Mouse (Mus musculus) limb, embryonic 11.5 days (tissue): ENCODE data around the gene Lrrc4b. TPM values are rescaled to one million over a fixed set of nuclear protein-coding genes. Genes with fewer than 3 reads are reported as not detected.

Experiments
- ATAC-seq: fragments of 200-750 bp; cut with Nextera tagmentation; 2 replicates; pipeline ENCODE4 v1.8.0; 2017; ENCODE audit warnings: low read depth; ENCODE audit not compliant: insufficient number of reproducible peaks, low FRiP score, low TSS enrichment
- DNase-seq: peaks from one replicate; pipeline ENCODE4 v3.0.0-alpha.2; 2015; ENCODE audit warnings: low spot score
- H3K27ac ChIP-seq: fragments of 300-500 bp; sonication (generic); replicated peaks from 2 replicates; pipeline ENCODE4 v1.5.1; 2014; ENCODE audit warnings: low read depth, mild to moderate bottlenecking, low read length
- H3K27me3 ChIP-seq: fragments of 300-500 bp; sonication (generic); 2 replicates; pipeline ENCODE4 v1.6.1; 2014; ENCODE audit warnings: mild to moderate bottlenecking, low read length, mixed read lengths; ENCODE audit not compliant: control insufficient read depth, insufficient read depth
- H3K36me3 ChIP-seq: fragments of 300-500 bp; sonication (generic); 2 replicates; pipeline ENCODE4 v1.6.1; 2014; ENCODE audit warnings: mild to moderate bottlenecking, low read length, moderate library complexity, mixed read lengths; ENCODE audit not compliant: control insufficient read depth, insufficient read depth
- H3K4me1 ChIP-seq: fragments of 300-500 bp; sonication (generic); 2 replicates; pipeline ENCODE4 v1.6.1; 2014; ENCODE audit warnings: low read length, mixed read lengths; ENCODE audit not compliant: control insufficient read depth, insufficient read depth
- H3K4me2 ChIP-seq: fragments of 300-500 bp; sonication (generic); 2 replicates; pipeline ENCODE4 v1.6.1; 2014; ENCODE audit warnings: low read depth, mild to moderate bottlenecking, moderate library complexity; ENCODE audit not compliant: severe bottlenecking
- H3K4me3 ChIP-seq: fragments of 300-500 bp; sonication (generic); 2 replicates; pipeline ENCODE4 v1.5.1; 2014; ENCODE audit warnings: low read depth, low read length
- H3K9ac ChIP-seq: fragments of 300-500 bp; sonication (generic); 2 replicates; pipeline ENCODE4 v1.6.1; 2014; ENCODE audit warnings: mild to moderate bottlenecking, low read length
- H3K9me3 ChIP-seq: fragments of 300-500 bp; sonication (generic); 2 replicates; pipeline ENCODE4 v1.6.1; 2016; ENCODE audit warnings: low read length; ENCODE audit not compliant: control insufficient read depth
- WGBS: fragments of 180-500 bp; shearing (Covaris S2); extraction: QIAGEN DNeasy Blood & Tissue Kit; methylation state at CpG from one replicate; pipeline ENCODE4 v1.1.7; 2014; 5-methylcytosine and 5-hydroxymethylcytosine counted together
- polyA plus RNA-seq: library from polyadenylated mRNA; unstranded; fragments of >200 nt; fragmentation: Nextera tagmentation; extraction: Ambion mirVana; gene quantifications from 2 replicates; pipeline ENCODE4 v1.2.1, GENCODE M21; 2014

Gene Lrrc4b
- polyA plus RNA-seq, 1 experiment from 2014 or later: 0.60 TPM

DNA sequence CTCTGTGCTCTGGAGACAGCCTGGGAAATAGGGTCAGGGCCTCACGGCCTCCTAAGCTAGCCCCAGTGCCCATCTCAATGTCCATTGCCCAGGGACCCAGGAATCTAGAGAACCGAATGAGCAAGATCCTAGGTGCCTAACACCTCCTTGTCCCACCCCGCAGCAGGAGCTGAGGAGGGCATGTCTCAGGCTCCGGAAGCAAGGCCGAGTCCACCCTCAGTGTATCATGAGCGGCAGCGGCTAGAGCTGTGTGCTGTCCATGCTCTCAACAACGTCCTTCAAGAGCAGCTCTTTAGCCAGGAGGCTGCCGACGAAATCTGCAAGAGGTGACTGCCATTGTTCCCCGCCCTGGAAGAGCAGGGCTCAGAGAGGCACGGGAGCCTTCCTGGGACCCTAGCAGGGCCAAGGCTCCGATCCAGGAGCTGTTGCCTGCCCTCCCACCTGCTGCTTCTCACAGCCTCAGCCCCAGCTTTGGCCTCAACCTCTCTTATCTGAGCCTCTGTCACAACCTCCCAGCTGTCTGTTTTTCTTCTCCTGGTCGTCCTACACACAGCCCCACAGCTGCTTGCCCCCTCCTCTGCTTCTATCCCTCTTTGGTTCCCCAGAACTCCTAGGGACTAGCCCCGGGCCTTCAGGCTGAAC, 39.9 kb downstream of the Lrrc4b start:
- H3K27ac ChIP-seq: no peak overlapping the region
- 73% methylated on average over 15 of the region's 15 CpGs for WGBS

DNA sequence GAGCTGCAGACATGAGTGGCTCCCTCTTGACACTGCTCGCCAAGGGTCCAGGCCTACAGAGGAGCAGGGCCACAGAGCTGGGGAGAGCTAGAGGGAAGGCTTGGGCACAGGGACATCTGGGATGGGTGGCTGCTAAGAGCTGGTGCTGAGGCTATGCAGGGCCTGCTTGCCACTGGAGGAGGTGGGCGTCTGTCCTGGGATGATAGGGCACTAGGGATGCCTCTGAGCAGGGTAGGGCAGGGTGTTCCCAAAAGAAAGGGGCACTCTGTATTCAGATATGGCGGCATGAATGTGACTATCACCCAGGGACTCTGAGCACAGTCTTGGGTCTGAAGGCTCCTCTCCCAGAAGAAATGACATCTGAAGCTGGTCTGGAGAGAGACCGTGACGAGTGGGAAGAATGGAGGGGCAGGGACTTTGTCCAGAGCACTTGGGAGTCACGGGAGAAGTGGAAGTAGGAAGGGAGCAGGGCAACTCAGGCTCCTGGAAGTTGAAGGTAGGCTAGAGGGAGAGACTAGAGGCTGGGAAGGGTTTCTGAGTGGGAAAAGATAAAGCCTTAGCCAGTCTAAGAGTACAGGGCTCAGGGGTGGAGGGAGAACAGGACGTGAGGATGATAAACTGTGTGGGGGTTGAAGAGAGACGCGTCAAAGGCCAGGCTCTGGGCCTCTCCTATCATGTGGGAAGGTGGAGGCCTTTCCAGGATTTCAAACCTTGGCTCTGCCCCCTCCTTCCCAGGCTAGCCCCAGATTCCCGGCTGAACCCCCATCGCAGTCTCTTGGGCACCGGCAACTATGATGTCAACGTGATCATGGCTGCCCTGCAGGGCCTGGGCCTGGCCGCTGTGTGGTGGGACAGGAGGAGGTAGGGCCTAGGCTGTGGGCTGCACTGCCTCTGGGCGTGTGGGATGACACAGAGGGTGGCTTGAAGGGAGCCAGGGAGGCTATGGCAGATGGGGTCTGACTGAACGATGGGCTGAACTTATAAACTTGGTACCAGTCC, 41.2 kb downstream of the Lrrc4b start:
- WGBS: 94% methylated on average over 16 of the region's 16 CpGs

More for the DNA sequence above, 39.9 kb downstream of the Lrrc4b start:
- DNase-seq: no peak
- Histone ChIP-seq H3K36me3 (no peaks in the 10 kb centered on the region), H3K4me2 (peak overlapping the region; percentile 64), H3K4me3 (peak overlapping the region; percentile 63), H3K9ac (peak overlapping the region; percentile 70; the same call in 1 of the 2 replicates), H3K4me1 (peaks cover 7% of the 10 kb centered on the region; the same call in 1 of the 2 replicates), H3K27me3 (peaks cover 5% of the 10 kb centered on the region), H3K9me3 (no peaks in the 10 kb centered on the region)
- ATAC-seq: no peak

DNA sequence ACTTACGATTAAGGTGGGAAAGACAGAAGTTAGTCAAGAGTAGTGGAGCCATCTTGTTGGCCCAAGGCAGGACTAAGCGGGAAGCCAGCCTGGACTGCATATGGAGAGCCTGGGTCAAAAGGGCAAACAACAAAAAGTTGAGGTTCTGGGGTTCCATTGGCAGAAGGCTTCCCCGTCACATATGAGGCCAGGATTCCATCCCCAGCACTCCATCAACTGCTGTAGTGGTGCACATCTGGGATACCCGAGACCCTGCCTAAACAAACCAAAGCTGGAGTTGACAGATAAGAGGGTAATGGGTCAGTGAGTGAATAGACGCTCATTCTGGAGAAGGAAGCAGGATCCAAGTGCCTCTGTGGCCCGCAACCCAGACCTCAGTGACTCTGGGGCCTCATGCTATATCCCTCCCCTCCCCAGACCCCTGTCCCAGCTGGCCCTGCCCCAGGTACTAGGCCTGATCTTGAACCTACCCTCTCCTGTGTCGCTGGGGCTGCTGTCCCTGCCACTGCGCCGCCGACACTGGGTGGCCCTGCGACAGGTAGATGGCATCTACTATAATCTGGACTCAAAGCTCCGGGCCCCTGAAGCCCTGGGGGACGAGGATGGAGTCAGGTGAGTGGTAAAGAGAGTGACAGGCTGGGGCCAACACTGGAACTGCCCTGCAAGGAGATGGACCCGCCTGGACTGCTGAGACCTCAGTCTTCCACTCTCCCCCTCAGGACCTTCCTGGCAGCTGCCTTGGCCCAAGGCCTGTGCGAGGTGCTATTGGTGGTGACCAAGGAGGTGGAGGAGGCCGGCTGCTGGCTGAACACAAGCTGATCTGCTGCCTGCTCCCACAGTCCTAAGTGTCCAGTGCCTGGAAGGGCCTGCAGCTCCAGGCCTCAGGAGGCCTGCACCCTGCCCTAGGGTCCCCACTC, 42.1 kb downstream of the Lrrc4b start:
- Histone ChIP-seq H3K4me2 (no peak overlapping the region), H3K27me3 (peaks cover 12% of the 10 kb centered on the region), H3K9ac (no peak overlapping the region), H3K4me3 (no peak overlapping the region), H3K4me1 (peaks cover 10% of the 10 kb centered on the region), H3K27ac (no peak overlapping the region), H3K36me3 (no peaks in the 10 kb centered on the region), H3K9me3 (no peaks in the 10 kb centered on the region)
- no peak for ATAC-seq
- DNase-seq: no peak
- WGBS: 80% methylated on average over 16 of the region's 16 CpGs

More for the DNA sequence above, 41.2 kb downstream of the Lrrc4b start:
- H3K4me2 ChIP-seq: no peak overlapping the region
- no peaks in the 10 kb centered on the region for H3K9me3 ChIP-seq
- H3K27ac ChIP-seq: no peak overlapping the region
- DNase-seq (no peak), ATAC-seq (no peak)
- H3K4me3 ChIP-seq: no peak overlapping the region
- no peaks in the 10 kb centered on the region for H3K36me3 ChIP-seq
- H3K9ac ChIP-seq: no peak overlapping the region
- peaks cover 4% of the 10 kb centered on the region for H3K27me3 ChIP-seq
- peaks cover 10% of the 10 kb centered on the region for H3K4me1 ChIP-seq

DNA sequence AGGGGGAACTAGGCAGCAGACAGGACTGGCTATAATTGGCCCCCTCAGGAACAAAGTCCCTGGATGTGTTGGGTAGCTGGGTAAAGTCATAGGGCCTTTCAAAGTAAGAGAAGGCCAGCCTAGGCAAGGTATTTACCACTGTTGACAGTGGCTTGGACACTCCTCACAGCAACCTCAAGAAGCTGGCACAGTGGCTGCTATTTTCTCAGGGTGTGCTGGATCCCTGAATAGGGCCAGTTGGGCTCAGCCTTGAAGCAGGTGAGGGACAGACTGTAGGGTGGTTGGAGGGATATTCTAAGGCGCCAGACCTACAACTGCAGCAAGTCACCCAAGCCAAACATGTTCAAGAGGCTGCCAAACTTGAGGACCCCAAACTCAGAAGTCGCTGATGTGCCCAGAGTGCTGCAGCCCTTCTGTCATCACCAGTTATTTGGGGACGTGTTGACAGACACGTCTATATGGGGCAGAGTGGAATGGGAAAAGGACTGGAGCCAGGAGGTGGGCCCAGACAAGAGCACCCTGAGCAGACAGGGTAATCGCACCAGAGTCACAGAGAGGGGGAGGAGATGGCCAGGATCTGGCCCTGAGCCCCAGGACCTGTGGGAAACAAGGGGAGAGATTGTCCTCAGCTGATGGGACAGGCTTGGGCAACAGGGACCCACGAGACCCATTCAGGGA, 43.2 kb downstream of the Lrrc4b start:
- no peak overlapping the region for H3K4me3 ChIP-seq
- no peak overlapping the region for H3K27ac ChIP-seq
- H3K4me2 ChIP-seq: no peak overlapping the region
- H3K27me3 ChIP-seq: peaks cover 12% of the 10 kb centered on the region
- no peak overlapping the region for H3K9ac ChIP-seq
- no peaks in the 10 kb centered on the region for H3K36me3 ChIP-seq
- ATAC-seq (no peak), DNase-seq (no peak)
- H3K4me1 ChIP-seq: peaks cover 10% of the 10 kb centered on the region
- 48% methylated on average over 6 of the region's 6 CpGs for WGBS
- no peaks in the 10 kb centered on the region for H3K9me3 ChIP-seq

- no peak for DNase-seq
- no peak overlapping the region for H3K4me2 ChIP-seq
- 27% methylated on average over 1 of the region's 1 CpGs for WGBS
- no peaks in the 10 kb centered on the region for H3K9me3 ChIP-seq
- H3K36me3 ChIP-seq: no peaks in the 10 kb centered on the region
- H3K27me3 ChIP-seq: peaks cover 12% of the 10 kb centered on the region
- no peak overlapping the region for H3K4me3 ChIP-seq
- no peak overlapping the region for H3K27ac ChIP-seq
- H3K4me1 ChIP-seq: peaks cover 6% of the 10 kb centered on the region
- H3K9ac ChIP-seq: no peak overlapping the region
- no peak for ATAC-seq
Observed at GRCm38 (mm10) chr7:44472558-44472885, 43.7 kb downstream of the Lrrc4b start.

GRCm38 (mm10) chr7:44472961-44473646, 44.3 kb downstream of the Lrrc4b start:
- H3K27me3 ChIP-seq: peaks cover 15% of the 10 kb centered on the region
- WGBS: 53% methylated on average over 9 of the region's 9 CpGs
- no peak overlapping the region for H3K4me2 ChIP-seq
- DNase-seq (no peak), ATAC-seq (no peak)
- no peaks in the 10 kb centered on the region for H3K9me3 ChIP-seq
- H3K4me1 ChIP-seq: peaks cover 6% of the 10 kb centered on the region
- H3K9ac ChIP-seq: peak overlapping the region; percentile 14; the same call in 1 of the 2 replicates
- no peak overlapping the region for H3K4me3 ChIP-seq
- H3K27ac ChIP-seq: no peak overlapping the region
- H3K36me3 ChIP-seq: no peaks in the 10 kb centered on the region

DNA sequence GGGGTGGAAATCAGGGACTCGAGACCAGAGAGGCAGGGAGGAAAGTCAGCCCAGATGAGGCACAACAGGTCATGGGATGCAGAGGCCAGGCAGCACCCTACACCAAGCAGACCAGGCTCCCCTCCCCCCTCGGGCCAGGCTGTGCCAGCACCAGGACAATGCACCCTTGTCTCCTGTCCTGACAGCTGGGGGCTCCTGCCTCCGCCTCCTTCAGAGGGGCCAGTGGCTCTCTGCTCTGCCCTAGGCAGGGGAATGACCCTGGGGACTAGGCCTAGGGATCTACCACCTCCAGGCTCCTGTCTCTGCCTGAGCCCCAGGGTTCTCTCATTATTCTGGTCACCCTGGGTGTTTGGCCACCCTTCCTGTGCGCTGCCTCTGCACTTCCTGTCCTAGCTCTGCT, 45.6 kb downstream of the Lrrc4b start:
- H3K4me3 ChIP-seq: no peak overlapping the region
- 23% methylated on average over 4 of the region's 4 CpGs for WGBS
- 0 out of 2 replicates have a peak overlapping the region, but pooled peaks have one; percentile 14 for H3K9ac ChIP-seq
- no peaks in the 10 kb centered on the region for H3K9me3 ChIP-seq
- 0 out of 2 replicates have a peak, but pooled peaks have one; percentile 26 for ATAC-seq
- DNase-seq: no peak
- no peak overlapping the region for H3K4me2 ChIP-seq
- H3K27ac ChIP-seq: no peak overlapping the region
- H3K27me3 ChIP-seq: peaks cover 15% of the 10 kb centered on the region
- H3K36me3 ChIP-seq: no peaks in the 10 kb centered on the region
- peaks cover 3% of the 10 kb centered on the region for H3K4me1 ChIP-seq
